Mouse (Mus musculus): ENCODE measurements around the gene Vmn1r5. TPM values are rescaled to one million over a fixed set of nuclear protein-coding genes. Genes with fewer than 3 reads are reported as not detected.

Gene Vmn1r5
- polyA plus RNA-seq (2015; fragmentation: Nextera tagmentation; extraction: Ambion mirVana), result 0.05 TPM in 1 of 2 replicates, not detected in the other

DNA sequence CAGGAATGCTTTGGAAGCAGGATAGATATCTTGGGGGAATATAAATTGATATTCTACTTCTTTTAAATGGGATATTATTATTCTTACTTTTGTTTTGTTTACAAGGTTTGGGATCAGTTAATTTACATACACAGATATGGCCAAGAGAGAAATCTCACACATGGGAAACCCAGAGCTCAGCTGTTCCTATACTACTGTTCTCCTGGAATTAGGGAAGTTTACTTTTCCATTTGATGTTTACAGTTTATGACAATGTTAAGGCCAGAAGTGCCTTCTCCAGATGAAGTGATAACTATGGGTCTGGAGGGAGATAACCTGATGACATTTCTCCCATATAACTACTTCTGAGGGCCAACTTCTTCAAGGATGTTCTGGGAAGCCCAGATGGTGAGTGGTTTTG, at the start of gene Vmn1r5:
TSS of gene Vmn1r5 (plus strand) at position 301 of the 400 bp plus-strand sequence.

DNA sequence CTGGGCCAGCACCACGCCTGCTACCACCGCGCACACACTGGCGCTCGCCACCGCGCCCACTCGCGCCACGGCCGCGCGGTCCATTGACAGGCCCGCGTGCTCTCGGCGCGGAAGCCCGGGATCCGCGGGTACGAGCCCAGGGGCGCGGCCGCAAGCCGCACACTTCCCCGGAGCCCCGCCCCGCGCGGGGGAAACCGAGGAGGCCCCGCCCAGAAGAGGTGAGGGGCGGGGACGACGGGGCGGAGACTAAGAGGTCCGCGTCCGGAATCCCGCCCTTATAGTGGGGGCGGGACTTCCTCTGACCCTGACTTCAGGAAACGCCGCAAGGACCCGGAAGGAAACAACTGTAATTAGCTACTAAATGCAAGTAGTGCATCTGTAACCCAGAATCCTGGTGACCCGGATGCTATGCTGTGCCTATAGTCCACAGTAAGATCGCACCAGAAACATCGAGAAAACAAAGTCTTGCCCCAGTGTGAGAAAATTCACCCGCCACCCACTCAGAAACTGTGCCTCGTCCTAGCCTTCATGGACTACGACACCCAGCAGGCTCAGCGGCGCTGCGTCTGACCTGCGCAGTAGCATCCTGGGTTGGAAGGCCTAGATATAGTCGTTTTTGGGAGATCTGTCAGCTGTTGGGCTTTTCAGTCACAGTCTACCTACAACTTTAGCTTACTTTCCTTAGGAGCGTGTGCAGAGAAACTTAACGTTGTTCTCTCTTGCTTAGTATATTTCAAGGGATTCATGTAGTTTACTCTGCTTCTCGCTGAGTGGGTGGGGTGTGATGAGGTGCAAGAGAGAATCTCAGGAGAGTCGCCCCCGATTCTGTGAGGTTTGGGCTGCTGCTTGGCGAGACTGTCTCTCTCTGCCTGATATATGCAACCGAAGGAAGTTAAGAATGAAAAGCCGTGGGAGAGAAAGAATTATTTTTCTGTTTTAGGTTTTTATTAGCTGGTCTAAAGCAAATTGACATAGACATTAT, 46.1 kb upstream of the Vmn1r5 start, which contains the start of the genes Nt5c3 and Vmn1r4:
TSS of gene Nt5c3 (minus strand) at position 207 of the 982 bp plus-strand sequence.
TSS of gene Vmn1r4 (plus strand) at position 290 of the 982 bp plus-strand sequence.

DNA sequence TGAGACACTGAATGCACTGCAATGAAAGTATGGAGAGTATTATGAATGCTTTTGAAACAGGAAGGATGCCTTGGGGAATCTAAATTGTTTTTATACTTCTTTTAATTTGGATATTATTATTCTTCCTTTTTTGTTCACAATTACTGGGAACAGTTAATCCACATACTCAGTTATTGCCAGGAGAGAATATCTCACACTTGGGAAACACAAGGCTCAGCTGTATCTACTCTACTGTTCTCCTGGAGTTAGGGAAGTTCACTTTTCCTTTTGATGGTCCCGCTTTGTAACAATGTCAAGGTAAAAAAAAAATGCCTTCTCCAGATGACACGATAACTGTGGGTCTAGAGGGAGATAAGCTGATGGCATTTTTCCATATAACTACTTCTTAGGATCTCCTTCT, 26.9 kb downstream of the Vmn1r5 start, which contains the start of gene Vmn1r6:
TSS of gene Vmn1r6 (plus strand) at position 301 of the 400 bp plus-strand sequence.

DNA sequence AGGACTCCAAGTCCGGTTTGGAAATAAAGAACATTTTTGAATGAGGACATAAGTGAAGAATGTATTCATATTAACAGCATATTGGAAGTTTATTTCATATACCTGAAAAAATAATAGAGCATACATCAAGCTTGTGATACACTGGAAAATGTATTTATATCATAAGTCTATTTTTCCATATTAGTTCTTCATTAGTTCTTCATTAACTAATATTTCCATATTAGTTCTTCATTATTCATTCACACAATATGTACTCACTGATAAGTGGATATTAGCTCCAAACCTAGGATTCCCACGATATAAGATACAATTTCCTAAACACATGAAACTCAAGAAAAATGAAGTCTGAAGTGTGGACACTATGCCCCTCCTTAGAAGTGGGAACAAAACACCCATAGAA, 55.2 kb downstream of the Vmn1r5 start, which contains the start of gene Vmn1r7:
TSS of gene Vmn1r7 (minus strand) at position 101 of the 400 bp plus-strand sequence.

DNA sequence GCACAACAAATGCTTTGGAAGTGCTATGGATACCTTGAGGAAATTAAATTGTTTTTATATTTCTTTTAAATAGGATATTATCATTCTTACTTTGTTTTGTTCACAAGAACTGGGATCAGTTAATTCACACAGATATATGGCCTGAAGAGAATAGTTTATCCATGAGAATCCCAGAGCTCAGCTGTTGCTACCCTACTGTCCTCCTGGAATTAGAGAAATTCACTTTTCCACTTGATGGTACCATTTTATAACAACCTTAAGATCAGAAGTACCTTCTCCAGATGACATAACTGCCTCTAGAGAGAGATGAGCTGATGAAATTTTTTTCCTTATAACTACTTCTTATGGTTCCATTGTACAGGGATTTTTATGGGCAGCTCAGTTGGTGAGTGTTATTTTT, 61.9 kb downstream of the Vmn1r5 start, which contains the start of gene Vmn1r8:
TSS of gene Vmn1r8 (plus strand) at position 301 of the 400 bp plus-strand sequence.

Other genes with a start within 250 kb of the Vmn1r5 start
- 15.0 and 15.1 TPM in 2 replicates for gene Kbtbd2, start 172.5 kb upstream of the Vmn1r5 start, polyA plus RNA-seq (2015; fragmentation: Nextera tagmentation; extraction: Ambion mirVana)
- 27.9 and 33.6 TPM in 2 replicates for gene Fkbp9, start 138.2 kb upstream of the Vmn1r5 start, polyA plus RNA-seq (2015; fragmentation: Nextera tagmentation; extraction: Ambion mirVana)
- gene Nt5c3, start 46.3 kb upstream of the Vmn1r5 start, polyA plus RNA-seq (2015; fragmentation: Nextera tagmentation; extraction: Ambion mirVana), result 214 and 265 TPM in 2 replicates
- gene Vmn1r4, start 46.3 kb upstream of the Vmn1r5 start, polyA plus RNA-seq (2015; fragmentation: Nextera tagmentation; extraction: Ambion mirVana), result 0.38 and 0.41 TPM in 2 replicates
- not detected in 2 replicates for gene Vmn1r6, start 27.0 kb downstream of the Vmn1r5 start, polyA plus RNA-seq (2015; fragmentation: Nextera tagmentation; extraction: Ambion mirVana)
- gene Vmn1r7, start 55.1 kb downstream of the Vmn1r5 start, polyA plus RNA-seq (2015; fragmentation: Nextera tagmentation; extraction: Ambion mirVana), result not detected in 2 replicates
- gene Vmn1r8, start 62.0 kb downstream of the Vmn1r5 start, polyA plus RNA-seq (2015; fragmentation: Nextera tagmentation; extraction: Ambion mirVana), result not detected in 2 replicates
- gene Vmn1r9, start 96.5 kb downstream of the Vmn1r5 start, polyA plus RNA-seq (2015; fragmentation: Nextera tagmentation; extraction: Ambion mirVana), result 0.02 TPM in 1 of 2 replicates, not detected in the other
- not detected in 2 replicates for gene Vmn1r10, start 139.2 kb downstream of the Vmn1r5 start, polyA plus RNA-seq (2015; fragmentation: Nextera tagmentation; extraction: Ambion mirVana)
- not detected in 2 replicates for gene Vmn1r11, start 163.2 kb downstream of the Vmn1r5 start, polyA plus RNA-seq (2015; fragmentation: Nextera tagmentation; extraction: Ambion mirVana)
- gene Vmn1r12, start 186.6 kb downstream of the Vmn1r5 start, polyA plus RNA-seq (2015; fragmentation: Nextera tagmentation; extraction: Ambion mirVana), result not detected in 2 replicates
- gene Vmn1r13, start 233.0 kb downstream of the Vmn1r5 start, polyA plus RNA-seq (2015; fragmentation: Nextera tagmentation; extraction: Ambion mirVana), result not detected in 2 replicates

Measured in spleen, postnatal 0 days (tissue).